Mouse (Mus musculus) hindlimb bud, embryonic 11.5 days (tissue): Measurements from ENCODE around the gene Olfm1.

ENCODE experiments used
- DNase-seq: peaks from one replicate; pipeline ENCODE4 v3.0.0-alpha.2; 2012; ENCODE audit warnings: low read depth, low spot score; ENCODE audit errors: extremely low spot score

The Olfm1 gene

DNA sequence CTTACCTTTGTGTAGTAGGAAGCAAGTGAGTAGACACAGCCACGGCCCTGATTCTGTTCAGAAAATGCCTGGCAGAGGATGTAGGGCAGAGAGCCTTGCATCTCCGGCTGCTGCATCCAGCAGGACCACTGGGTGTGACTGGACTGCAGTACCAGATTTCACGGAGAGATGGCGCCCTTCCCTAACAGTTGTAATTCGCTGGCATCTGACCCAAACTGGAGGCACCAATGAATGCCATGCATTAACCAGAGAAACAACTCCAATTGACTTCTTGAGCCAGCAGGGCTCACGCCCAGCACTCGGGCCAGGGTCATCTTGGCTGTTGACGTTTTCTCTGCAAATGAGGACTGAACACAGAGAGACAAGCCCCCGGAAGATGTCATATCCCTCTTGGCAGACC lies 11.4 kb downstream of the Olfm1 start:
- peak; percentile 90 for DNase-seq

DNA sequence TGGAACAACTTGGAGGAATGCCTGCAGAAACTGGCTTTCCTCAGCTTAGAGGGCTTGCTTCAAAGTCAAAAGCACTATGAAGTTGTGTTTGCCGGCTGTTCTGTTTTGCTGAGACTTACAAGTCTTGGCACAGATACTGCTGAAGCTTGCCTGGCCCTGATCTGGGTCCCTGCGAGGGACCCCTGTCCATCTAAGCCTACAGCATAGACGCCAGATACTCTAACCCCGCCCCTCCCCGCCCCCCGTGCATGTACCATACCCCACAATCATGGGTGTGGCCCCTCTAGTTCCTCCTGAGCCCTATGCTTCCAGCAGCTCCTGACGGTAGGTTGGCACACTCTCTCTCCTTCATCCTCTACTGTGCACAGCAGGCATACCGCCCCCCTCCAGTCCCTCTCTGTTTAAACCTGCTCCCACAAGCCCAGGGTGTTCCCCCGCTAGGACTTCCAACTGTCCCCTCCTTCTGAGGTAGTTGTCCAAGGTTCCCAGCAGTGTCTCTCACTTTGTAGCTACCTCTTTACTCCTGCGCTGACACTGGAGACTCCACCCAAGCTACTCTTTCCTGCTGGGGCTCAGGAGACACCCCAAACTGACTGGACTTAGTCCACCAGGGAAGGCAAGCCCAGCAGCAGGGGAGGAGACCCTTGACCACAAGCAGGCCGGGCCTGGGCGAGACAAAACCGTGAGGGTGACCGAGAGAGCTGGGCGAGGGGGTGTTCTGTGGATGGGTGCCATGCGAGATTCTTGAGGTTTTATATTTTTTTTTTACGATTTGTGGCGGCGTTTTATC lies 12.1 kb downstream of the Olfm1 start:
- no peak for DNase-seq

DNA sequence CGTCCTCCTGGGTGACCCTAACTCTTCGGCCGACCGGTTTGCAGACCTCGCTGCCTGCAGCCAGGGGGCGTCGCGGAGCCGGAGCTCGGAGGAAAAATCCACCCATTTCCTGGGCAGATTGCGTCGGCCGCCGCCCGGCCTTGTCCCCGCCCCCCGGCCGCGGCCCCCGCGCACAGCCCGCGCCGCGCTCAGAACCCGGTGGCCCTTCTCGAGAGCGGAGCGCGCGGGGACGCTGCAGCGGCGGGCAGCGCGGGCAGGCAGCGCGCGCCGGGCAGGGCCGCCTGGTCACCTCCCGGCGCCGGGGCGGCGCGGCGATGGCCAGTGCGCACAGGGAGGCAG lies 12.6 kb downstream of the Olfm1 start:
- no peak for DNase-seq

- no peak for DNase-seq
These were observed 13.2 kb downstream of the Olfm1 start for GRCm38 (mm10) chr2:28205870-28206421.

- DNase-seq: no peak
These were observed 13.7 kb downstream of the Olfm1 start for GRCm38 (mm10) chr2:28206472-28206871.

DNA sequence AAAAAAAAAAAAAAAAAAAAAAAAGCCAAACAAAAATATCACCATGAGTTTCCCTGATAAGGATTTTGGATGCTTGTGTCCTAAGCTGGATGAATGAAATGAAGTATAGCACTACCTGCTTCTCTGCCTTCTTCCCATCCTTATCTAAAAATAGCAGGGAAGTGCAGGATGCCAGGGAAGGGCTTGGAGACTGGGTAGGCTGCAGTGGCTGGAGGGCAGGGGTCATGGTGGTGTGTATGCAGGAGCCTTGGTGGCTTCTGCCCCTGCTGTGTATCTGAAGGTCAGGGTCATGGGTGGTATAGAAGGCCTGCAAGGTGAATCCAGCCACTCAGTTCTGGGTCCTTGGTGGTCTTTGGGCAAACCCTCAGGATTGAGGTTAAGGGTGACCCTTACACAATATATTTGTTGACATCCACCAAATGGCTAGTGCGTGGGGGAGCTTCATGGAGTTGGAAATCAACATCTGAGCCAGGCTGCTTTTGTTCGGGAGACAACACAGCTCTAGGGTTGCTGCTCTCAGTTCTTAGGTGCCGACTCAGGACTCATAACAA lies 14.5 kb downstream of the Olfm1 start:
- DNase-seq: no peak

DNA sequence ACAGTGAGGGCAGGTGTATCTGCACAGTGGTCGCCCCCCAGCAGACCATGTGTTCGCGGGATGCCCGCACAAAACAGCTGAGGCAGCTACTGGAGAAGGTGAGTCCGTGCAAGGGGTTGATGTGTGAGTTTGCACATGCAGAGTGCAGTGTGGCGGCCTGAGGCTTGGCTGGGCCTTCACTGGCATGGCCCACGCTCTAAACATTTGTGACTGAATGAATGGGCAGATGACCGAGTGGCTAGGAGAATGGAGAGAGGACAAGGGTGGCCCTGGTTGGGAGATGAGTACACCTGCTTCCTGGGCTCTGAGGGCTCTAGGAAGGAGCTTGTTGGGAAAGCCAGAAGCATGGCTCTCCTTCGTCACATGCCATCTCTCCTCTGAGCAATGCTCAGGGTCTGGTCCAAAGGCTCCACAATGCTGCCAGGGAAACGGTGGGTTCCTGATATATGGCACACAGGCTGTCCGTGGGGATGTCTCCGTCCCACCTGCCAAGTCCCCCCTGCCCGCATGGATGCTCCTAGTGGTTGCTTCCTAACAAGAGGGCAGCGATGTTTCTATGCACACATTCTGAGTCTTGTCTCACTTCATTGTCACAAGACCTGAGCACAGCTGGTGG lies 15.4 kb downstream of the Olfm1 start:
- no peak for DNase-seq

GRCm38 (mm10) chr2:28209211-28209610 lies 16.4 kb downstream of the Olfm1 start:
- no peak for DNase-seq

DNA sequence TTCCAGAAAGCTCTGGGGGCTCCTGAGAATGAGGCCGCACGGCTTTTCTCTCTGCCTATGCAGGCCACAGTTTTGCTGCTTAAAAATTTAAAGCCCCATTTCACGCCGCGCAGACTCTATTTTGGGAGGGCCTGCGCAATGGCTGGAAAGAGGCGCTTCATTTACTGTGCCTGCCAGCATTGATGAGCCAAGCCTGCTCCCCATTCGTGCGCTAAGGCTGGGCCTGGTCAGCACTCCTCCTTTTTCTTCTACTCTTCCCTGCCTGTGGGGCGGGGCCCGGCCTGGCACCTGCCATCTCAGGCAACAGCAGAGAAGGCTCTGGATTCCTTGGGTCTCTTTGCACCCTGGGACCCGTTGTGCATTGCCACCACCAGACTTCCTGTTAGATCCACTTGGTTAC lies 16.9 kb downstream of the Olfm1 start:
- DNase-seq: no peak

GRCm38 (mm10) chr2:28210273-28210672 lies 17.5 kb downstream of the Olfm1 start:
- DNase-seq: no peak

DNA sequence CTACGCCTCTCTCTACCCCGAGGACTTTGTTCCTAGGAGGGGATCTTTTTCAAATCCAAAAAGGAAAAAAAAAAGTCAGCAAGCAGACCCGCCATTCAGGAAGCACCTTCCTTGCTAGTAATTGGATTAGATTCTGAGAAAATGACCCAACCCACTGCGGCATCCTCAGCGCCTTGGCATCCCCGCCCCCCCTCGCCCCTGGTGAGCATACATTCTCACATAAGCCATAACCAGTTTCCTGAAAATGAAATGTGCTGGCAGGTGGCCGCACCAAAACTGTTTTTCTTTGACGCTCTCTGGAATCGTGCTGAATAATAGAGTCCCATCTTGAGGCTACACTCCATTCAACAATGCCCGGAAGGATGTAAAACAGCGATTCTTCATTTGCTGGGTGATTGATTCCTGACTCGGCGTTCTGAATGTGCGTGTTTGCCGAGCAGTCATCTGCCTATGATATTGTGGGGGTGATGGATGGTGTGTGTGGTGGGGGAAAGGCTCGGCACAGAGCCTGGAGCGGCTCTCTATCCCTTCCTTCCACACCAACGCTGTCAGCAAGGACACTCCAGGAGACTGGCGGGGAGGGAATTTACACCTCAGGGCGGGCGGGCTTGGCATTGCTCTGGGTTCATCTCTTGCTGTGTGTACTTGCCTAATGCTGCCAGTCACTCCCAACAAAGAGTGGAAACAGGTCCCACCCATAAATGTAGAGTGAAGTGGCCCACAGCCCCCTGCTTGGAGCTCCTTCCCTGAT lies 18.9 kb downstream of the Olfm1 start:
- DNase-seq: no peak

GRCm38 (mm10) chr2:28212911-28213310 lies 20.1 kb downstream of the Olfm1 start:
- no peak for DNase-seq

DNA sequence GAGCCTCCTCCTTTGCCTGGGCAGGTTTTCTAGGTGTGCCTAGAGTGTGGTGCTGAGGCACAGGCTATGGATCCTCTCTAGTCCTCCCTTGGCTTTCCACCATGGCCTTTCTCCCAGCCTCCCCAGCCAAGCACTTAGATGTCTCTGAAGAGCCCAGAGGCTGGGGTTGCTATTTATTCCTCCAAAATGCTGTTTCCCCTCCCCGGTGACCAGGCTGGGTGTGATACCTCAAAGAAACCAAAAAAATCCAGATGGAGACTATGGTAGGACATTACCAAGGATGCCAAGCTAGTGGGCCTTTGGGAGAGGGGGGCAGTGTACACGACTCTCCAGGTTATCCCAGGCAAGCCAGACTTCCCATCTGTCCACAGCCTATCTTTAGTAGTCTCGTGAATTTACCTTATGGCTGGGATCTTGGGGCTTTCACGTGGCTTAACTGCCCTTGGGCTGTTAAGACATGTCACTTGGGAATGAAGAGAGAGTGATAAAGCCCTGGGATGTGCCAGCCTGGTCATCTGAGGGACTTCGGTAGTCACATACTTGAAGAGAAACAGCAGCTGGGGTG lies 23.5 kb downstream of the Olfm1 start:
- no peak for DNase-seq

GRCm38 (mm10) chr2:28217783-28218182 lies 25.0 kb downstream of the Olfm1 start:
- DNase-seq: no peak

DNA sequence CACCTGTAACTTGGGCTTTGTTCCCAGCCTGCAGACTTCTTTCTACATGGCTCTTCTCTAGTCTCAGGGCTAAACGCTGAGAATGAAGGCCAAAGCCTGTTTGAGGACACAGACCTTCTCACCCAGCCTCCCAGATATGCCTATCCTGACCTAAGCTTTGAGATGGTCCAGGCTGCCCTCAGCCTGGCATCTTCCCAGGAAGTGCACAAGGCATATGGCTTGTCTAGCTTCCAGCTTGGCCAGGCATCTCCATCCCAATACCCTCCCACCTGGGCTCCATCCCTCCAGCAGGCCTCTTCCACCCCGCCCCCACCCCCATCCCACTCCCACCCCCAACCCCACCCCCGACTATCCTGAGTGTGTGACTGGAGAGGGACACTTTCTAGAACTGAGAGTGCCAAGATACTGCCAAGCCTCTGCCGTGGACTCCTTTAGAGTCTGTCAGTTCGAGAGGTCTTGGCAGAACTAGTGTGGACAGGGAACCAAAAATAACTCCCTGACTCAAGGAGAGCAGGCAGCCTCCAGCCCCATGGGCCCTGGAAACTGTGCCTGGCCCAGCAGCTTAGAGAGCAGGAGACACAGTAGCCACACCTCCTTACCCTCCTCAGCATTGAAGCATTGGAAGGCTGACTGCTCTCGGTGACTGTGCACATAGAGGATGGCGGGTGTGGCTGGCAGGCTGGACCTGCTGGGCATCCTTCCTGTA lies 26.0 kb downstream of the Olfm1 start:
- no peak for DNase-seq

DNA sequence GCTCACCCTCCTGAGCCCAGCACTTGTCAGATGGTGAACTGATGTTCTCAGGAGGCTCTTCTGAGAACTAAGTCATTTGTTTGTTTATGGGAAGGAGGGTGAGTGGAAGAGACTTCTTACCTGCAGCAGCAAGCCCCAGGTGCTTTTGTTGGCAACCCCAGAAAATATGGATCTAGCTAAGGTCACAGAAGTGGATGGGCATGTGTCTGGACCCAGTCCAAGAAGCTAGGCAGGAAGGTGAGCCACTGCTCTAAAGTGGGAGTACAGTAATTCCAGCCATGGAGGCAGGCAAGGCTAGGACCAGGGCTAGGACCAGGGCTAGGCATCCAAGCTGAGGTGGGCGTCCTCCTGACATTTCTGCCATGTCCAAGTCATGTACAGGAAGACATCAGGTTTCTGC lies 26.8 kb downstream of the Olfm1 start:
- no peak for DNase-seq

GRCm38 (mm10) chr2:28221803-28222202 lies 29.0 kb downstream of the Olfm1 start:
- DNase-seq: no peak

DNA sequence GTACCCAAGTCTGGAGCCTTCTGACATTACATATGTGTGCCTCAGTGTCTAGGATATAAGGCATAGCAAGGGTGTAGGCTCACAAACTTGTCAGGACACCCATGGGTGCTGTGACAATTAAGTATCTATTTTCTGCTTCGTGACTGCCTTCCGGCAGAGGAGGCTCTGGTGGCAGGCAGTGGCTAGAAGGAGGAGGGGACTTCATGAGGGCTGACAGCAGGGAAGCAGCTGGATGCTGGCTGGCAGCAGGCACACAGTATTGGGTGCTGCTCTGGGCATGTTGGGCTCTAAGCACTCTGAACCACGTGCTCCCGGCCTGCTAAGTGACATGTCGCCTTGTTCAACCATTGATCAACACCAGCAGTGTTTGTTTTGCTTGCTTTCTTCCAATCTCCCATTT lies 32.0 kb downstream of the Olfm1 start:
- DNase-seq: no peak

- DNase-seq: no peak
These were observed 33.1 kb downstream of the Olfm1 start for GRCm38 (mm10) chr2:28225906-28226305.

DNA sequence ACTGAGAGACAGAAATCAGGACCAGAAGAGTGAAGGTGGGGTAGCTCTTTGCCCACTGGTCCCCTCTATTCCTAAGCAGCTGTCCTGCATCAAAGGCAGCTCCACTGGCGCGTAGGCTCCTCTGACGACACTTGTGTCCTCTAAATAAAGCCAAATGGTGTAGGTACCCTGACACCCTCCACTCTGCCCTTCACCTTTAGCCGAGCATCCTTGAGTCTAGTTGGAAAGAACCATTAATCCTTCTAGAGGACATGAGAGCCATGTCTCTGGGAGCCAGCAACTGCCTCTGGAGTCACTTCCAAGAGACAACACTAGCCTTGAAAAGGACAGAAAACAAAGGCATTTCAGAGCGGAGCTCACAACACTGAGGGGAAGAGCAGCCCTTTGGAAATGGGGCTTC lies 34.2 kb downstream of the Olfm1 start:
- DNase-seq: no peak
